Mouse (Mus musculus): ENCODE data around the gene Adora3. TPM values are rescaled to one million over a fixed set of nuclear protein-coding genes. Genes with fewer than 3 reads are reported as not detected.

Gene Adora3
- polyA plus RNA-seq, 1 experiment from 2014 or later = 0.33 TPM

DNA sequence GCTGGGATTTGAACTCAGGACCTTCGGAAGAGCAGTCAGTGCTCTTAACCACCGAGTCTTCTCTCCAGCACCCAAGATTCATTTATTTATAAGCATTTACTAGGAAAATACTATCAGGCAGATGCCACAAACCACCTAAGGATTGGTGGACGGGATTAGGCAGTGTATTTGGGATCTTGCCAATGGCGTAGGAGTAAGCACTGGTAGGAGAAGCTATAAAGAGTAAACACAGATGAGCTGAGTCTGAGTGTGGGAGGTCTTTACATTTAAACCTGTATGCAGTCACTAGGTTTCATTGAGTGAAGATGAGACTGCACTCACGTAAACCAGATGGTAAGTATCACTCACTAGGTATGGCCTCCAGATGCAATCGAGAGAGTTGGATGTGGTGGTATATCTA, 63.3 kb downstream of the Adora3 start:
- 91% methylated on average over 6 of the region's 6 CpGs for WGBS
- H3K27me3 ChIP-seq (ENCODE audit: control insufficient read depth, insufficient read depth, low read length) = no peaks in the 10 kb centered on the region
- 0 out of 2 replicates have a peak, but pooled peaks cover 5% of the 10 kb centered on the region for H3K36me3 ChIP-seq (ENCODE audit: control insufficient read depth, insufficient read depth, low read length)
- H3K9ac ChIP-seq (replicated peaks; ENCODE audit: low read depth, low read length) = no peak overlapping the region
- no peaks in the 10 kb centered on the region for H3K4me1 ChIP-seq (ENCODE audit: control insufficient read depth, insufficient read depth, low read length)
- H3K4me2 ChIP-seq (replicated peaks; ENCODE audit: low read depth, low read length) = no peak overlapping the region
- ATAC-seq (ENCODE audit: insufficient number of reproducible peaks, insufficient read depth, low FRiP score, low read depth) = no peak
- no peak overlapping the region for H3K27ac ChIP-seq (ENCODE audit: low read length)
- H3K9me3 ChIP-seq (ENCODE audit: control insufficient read depth, low read depth, low read length) = no peaks in the 10 kb centered on the region
- no peak overlapping the region for H3K4me3 ChIP-seq (ENCODE audit: low read depth, low read length)

DNA sequence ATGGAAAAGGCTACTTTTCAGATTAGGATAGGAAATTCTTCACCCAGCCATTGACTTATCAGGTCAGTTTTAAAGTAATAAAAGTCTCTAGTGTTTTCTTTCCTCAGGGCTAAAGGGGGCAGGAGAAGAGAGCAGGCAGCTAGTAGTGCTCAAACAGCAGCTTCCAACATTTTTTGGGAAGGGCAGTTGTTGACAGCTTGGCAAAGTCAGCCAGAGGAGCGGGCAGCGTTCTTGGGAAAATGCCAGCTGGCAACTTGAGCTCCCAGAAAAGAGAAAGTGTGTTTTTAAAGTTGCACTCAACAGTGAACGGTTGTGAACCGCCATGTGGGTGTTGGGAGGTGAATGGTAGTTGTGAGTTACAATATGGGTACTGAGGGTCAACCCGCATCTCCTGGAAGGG, 64.4 kb downstream of the Adora3 start:
- Histone ChIP-seq H3K36me3 (ENCODE audit: control insufficient read depth, insufficient read depth, low read length) (0 out of 2 replicates have a peak, but pooled peaks cover 5% of the 10 kb centered on the region), H3K27ac (ENCODE audit: low read length) (no peak overlapping the region), H3K4me1 (ENCODE audit: control insufficient read depth, insufficient read depth, low read length) (no peaks in the 10 kb centered on the region), H3K9ac (replicated peaks; ENCODE audit: low read depth, low read length) (no peak overlapping the region), H3K9me3 (ENCODE audit: control insufficient read depth, low read depth, low read length) (no peaks in the 10 kb centered on the region), H3K27me3 (ENCODE audit: control insufficient read depth, insufficient read depth, low read length) (no peaks in the 10 kb centered on the region), H3K4me3 (ENCODE audit: low read depth, low read length) (no peak overlapping the region), H3K4me2 (replicated peaks; ENCODE audit: low read depth, low read length) (no peak overlapping the region)
- no peak for ATAC-seq (ENCODE audit: insufficient number of reproducible peaks, insufficient read depth, low FRiP score, low read depth)
- WGBS = 80% methylated on average over 5 of the region's 5 CpGs

DNA sequence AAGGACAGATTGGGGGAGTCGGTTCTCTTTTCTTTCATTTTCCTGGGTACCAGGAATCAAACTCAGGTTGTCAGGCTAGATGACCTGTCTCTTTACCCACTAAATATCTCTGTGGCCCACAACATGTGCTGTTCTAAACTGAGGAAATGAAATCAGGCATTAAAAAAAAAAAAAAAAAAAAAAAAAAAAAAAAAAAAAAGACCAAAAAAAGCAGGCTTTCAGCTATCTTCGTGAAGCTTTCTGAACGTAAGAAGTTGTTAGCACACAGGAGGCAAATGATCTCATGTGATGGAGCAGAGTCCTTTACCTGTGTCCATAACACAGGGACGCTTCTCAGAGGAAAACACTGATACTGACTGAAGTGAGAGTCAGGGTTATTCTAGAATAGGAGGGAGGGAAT, 65.5 kb downstream of the Adora3 start:
- H3K4me1 ChIP-seq (ENCODE audit: control insufficient read depth, insufficient read depth, low read length) = no peaks in the 10 kb centered on the region
- ATAC-seq (ENCODE audit: insufficient number of reproducible peaks, insufficient read depth, low FRiP score, low read depth) = no peak
- no peak overlapping the region for H3K4me3 ChIP-seq (ENCODE audit: low read depth, low read length)
- H3K9ac ChIP-seq (replicated peaks; ENCODE audit: low read depth, low read length) = no peak overlapping the region
- no peaks in the 10 kb centered on the region for H3K27me3 ChIP-seq (ENCODE audit: control insufficient read depth, insufficient read depth, low read length)
- H3K36me3 ChIP-seq (ENCODE audit: control insufficient read depth, insufficient read depth, low read length) = peaks cover 10% of the 10 kb centered on the region
- H3K27ac ChIP-seq (ENCODE audit: low read length) = no peak overlapping the region
- H3K9me3 ChIP-seq (ENCODE audit: control insufficient read depth, low read depth, low read length) = no peaks in the 10 kb centered on the region
- 89% methylated on average over 4 of the region's 4 CpGs for WGBS
- no peak overlapping the region for H3K4me2 ChIP-seq (replicated peaks; ENCODE audit: low read depth, low read length)

DNA sequence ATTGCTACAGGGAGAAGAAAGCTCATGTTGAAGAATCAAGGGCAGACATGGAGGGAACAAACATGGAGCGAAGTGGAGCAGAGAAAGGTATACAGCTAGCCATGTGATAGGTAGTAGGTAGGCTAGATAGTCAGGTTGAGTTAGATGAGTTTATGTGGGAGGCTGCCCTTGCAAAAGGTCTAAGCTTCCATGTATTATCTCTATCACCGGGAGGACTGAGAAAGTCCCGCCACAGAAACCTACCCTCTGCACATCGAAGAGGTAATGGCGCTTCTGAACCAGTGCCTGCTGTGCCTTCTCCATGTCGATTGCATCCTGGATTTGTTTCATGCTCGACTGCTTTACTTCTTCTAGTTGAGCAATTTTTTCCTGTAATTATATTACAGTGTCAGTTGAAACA, 80.7 kb downstream of the Adora3 start:
- peaks cover 70% of the 10 kb centered on the region for H3K36me3 ChIP-seq (ENCODE audit: control insufficient read depth, insufficient read depth, low read length)
- ATAC-seq (ENCODE audit: insufficient number of reproducible peaks, insufficient read depth, low FRiP score, low read depth) = no peak
- no peaks in the 10 kb centered on the region for H3K9me3 ChIP-seq (ENCODE audit: control insufficient read depth, low read depth, low read length)
- no peaks in the 10 kb centered on the region for H3K4me1 ChIP-seq (ENCODE audit: control insufficient read depth, insufficient read depth, low read length)
- H3K4me3 ChIP-seq (ENCODE audit: low read depth, low read length) = no peak overlapping the region
- no peak overlapping the region for H3K27ac ChIP-seq (ENCODE audit: low read length)
- WGBS = 95% methylated on average over 7 of the region's 7 CpGs
- H3K9ac ChIP-seq (replicated peaks; ENCODE audit: low read depth, low read length) = no peak overlapping the region
- H3K4me2 ChIP-seq (replicated peaks; ENCODE audit: low read depth, low read length) = no peak overlapping the region
- H3K27me3 ChIP-seq (ENCODE audit: control insufficient read depth, insufficient read depth, low read length) = no peaks in the 10 kb centered on the region

DNA sequence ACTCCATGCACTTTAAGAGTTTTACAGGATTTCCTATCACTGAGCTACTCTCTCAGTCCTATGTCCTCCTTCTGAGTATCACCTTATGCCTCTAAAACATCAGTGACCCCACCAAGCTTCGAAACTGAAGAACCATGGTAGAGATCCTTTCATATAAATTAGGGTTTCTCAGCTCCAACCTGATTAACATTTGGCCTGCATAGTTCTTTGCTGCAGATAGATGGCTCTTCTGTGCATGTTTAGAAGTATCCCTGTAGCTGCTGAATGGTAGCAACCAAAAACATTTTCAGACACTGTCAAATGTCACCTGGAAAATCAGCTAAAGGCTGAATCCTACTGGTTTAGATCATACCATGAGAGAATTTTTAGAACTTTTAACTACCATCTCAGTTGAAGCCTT, 86.6 kb downstream of the Adora3 start:
- Histone ChIP-seq H3K4me2 (replicated peaks; ENCODE audit: low read depth, low read length) (no peak overlapping the region), H3K9me3 (ENCODE audit: control insufficient read depth, low read depth, low read length) (no peaks in the 10 kb centered on the region), H3K36me3 (ENCODE audit: control insufficient read depth, insufficient read depth, low read length) (peaks cover 36% of the 10 kb centered on the region), H3K4me1 (ENCODE audit: control insufficient read depth, insufficient read depth, low read length) (peaks cover 19% of the 10 kb centered on the region), H3K27me3 (ENCODE audit: control insufficient read depth, insufficient read depth, low read length) (no peaks in the 10 kb centered on the region), H3K27ac (ENCODE audit: low read length) (no peak overlapping the region), H3K4me3 (ENCODE audit: low read depth, low read length) (no peak overlapping the region), H3K9ac (replicated peaks; ENCODE audit: low read depth, low read length) (no peak overlapping the region)
- no peak for ATAC-seq (ENCODE audit: insufficient number of reproducible peaks, insufficient read depth, low FRiP score, low read depth)
- WGBS = 92% methylated on average over 1 of the region's 1 CpGs

DNA sequence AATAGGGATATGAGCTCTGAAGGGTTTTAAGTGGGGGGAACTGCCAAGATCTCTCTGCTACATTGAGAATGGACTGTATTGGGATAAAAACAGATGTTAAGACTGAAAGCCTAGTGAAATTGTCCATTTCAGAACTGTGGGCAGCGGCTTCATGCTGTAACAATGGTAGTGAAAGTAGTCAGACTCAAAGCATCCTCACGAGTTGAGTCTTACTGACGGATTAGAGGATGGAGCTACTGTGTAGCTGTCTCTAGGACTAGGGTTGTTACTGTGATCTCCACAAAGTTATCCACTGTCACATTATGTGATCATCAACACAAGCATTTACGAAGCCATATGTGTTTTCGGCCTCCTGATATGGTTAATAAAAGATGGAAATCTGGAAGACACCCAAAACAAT, 87.5 kb downstream of the Adora3 start:
- Histone ChIP-seq H3K36me3 (ENCODE audit: control insufficient read depth, insufficient read depth, low read length) (peaks cover 34% of the 10 kb centered on the region), H3K9me3 (ENCODE audit: control insufficient read depth, low read depth, low read length) (no peaks in the 10 kb centered on the region), H3K4me1 (ENCODE audit: control insufficient read depth, insufficient read depth, low read length) (peaks cover 19% of the 10 kb centered on the region), H3K4me2 (replicated peaks; ENCODE audit: low read depth, low read length) (peak overlapping the region; percentile 71), H3K27me3 (ENCODE audit: control insufficient read depth, insufficient read depth, low read length) (no peaks in the 10 kb centered on the region), H3K9ac (replicated peaks; ENCODE audit: low read depth, low read length) (peak overlapping the region; percentile 90), H3K4me3 (ENCODE audit: low read depth, low read length) (peak overlapping the region; percentile 88), H3K27ac (ENCODE audit: low read length) (no peak overlapping the region; the same call in 1 of the 2 replicates)
- ATAC-seq (ENCODE audit: insufficient number of reproducible peaks, insufficient read depth, low FRiP score, low read depth) = no peak
- WGBS = 41% methylated on average over 5 of the region's 5 CpGs

Other genes with a start within 250 kb of the Adora3 start
- gene Ddx20, start 183.3 kb upstream of the Adora3 start, polyA plus RNA-seq (2014; fragmentation: Nextera tagmentation; extraction: Ambion mirVana) = 34.6 and 34.9 TPM in 2 replicates
- gene Inka2, start 166.3 kb upstream of the Adora3 start, polyA plus RNA-seq (2014; fragmentation: Nextera tagmentation; extraction: Ambion mirVana) = 1.1 and 1.7 TPM in 2 replicates
- 100 and 112 TPM in 2 replicates for gene Rap1a, start 69.5 kb upstream of the Adora3 start, polyA plus RNA-seq (2014; fragmentation: Nextera tagmentation; extraction: Ambion mirVana)
- gene Tmigd3, start within 50 bp of the Adora3 start, polyA plus RNA-seq (2014; fragmentation: Nextera tagmentation; extraction: Ambion mirVana) = not detected in 2 replicates
- 1.2 and 1.5 TPM in 2 replicates for gene I830077J02Rik, start 61.8 kb downstream of the Adora3 start, polyA plus RNA-seq (2014; fragmentation: Nextera tagmentation; extraction: Ambion mirVana)
- 137 TPM in 2 replicates for gene Wdr77, start 88.5 kb downstream of the Adora3 start, polyA plus RNA-seq (2014; fragmentation: Nextera tagmentation; extraction: Ambion mirVana)
- gene Atp5f1, start 89.2 kb downstream of the Adora3 start, polyA plus RNA-seq (2014; fragmentation: Nextera tagmentation; extraction: Ambion mirVana) = 417 and 440 TPM in 2 replicates
- 1.8 and 2.0 TPM in 2 replicates for gene Ovgp1, start 102.9 kb downstream of the Adora3 start, polyA plus RNA-seq (2014; fragmentation: Nextera tagmentation; extraction: Ambion mirVana)
- gene Pifo, start 143.8 kb downstream of the Adora3 start, polyA plus RNA-seq (2014; fragmentation: Nextera tagmentation; extraction: Ambion mirVana) = 0.29 and 0.39 TPM in 2 replicates
- not detected in 2 replicates for gene Chil5, start 162.0 kb downstream of the Adora3 start, polyA plus RNA-seq (2014; fragmentation: Nextera tagmentation; extraction: Ambion mirVana)
- 0.39 TPM in 1 of 2 replicates, not detected in the other for gene Chia1, start 242.4 kb downstream of the Adora3 start, polyA plus RNA-seq (2014; fragmentation: Nextera tagmentation; extraction: Ambion mirVana)